Mouse (Mus musculus): ENCODE measurements around the gene Fcgbp. TPM values are rescaled to one million over a fixed set of nuclear protein-coding genes. Genes with fewer than 3 reads are reported as not detected.

Gene Fcgbp
- 0.12 TPM in 1 of 2 replicates, not detected in the other for polyA plus RNA-seq (2015; fragmentation: Nextera tagmentation; extraction: Ambion mirVana)

DNA sequence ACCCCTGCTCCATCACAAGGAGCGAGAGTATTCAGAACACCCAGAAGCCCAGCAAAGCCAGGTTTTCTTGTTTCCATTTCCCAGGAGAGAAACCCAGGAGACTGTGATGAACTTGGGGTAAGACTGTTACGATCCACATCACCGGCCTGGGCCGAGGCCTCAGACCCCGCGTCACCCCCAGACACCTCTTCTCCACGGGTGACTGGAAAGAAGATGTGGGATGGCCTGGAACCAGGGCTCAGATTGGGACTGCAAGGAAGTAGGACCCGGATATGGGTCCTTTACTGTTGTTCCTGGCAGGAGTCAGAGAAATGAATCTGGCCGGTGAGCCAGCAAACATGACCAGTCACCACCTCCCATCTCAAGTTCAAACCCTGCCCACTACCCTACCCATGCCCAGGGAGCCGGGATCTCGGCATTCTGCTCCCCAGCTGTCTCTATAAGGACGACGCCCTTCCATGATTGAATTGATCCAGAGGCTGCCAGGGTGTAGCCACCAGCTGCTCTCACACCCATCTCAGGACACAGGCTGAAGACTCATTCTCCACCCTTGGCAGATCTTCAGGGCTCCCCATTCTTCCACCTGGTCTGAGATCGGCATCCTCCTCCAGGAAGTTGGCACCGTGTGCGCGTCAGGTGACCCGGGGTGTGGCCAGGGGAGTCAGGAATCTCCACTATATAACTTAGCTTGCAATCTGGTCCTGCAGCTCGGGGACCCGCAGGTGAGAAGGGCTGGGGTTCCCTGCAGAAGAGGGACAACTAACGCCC lies at the start of gene Fcgbp:
TSS of gene Fcgbp (plus strand) at position 706 of the 768 bp plus-strand sequence.
- DNase-seq (no peak), ATAC-seq (no peak)
- no peak for TF ChIP-seq CTCF (IDR thresholded peaks at IDR 0.05; ENCODE audit: low read depth)
- no peak for TF ChIP-seq EP300 (IDR thresholded peaks at IDR 0.05; ENCODE audit: low read depth)
- Histone ChIP-seq H3K9me3 (ENCODE audit: low read length) (no peaks in the 10 kb centered on the region), H3K36me3 (replicated peaks; ENCODE audit: insufficient read depth, low read length) (no peaks in the 10 kb centered on the region), H3K27me3 (ENCODE audit: insufficient read depth, low read length) (no peaks in the 10 kb centered on the region), H3K4me2 (ENCODE audit: low read depth, low read length) (no peak within 1 kb of the TSS), H3K9ac (replicated peaks) (no peak within 1 kb of the TSS), H3K4me3 (ENCODE audit: low read depth, low read length) (no peak within 1 kb of the TSS), H3K4me1 (ENCODE audit: insufficient read depth) (no peaks in the 10 kb centered on the region), H3K27ac (ENCODE audit: low read depth) (no peak within 1 kb of the TSS)
- 79% methylated on average over 21 of the region's 21 CpGs for WGBS (ENCODE audit: insufficient replicate concordance)

DNA sequence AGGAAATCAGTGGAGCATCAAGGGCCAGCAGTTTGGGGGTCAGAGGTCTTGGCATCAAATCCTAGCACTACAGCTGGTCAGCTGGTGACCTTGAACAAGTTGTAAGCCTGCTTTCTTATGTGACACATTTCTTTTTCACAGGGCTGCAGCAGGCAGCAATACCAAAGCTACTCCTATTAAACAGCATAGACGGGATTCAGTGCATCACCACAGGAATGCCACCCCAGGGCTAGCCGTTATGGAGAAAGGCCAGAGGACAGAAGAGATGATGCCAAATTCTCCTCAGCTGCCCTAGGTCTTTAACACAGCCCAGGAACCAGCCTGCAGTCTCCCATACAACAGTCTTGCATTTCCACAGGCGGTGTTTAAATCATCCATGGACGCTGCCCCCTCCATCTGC lies 26.5 kb upstream of the Fcgbp start:
- no peak for TF ChIP-seq EP300 (IDR thresholded peaks at IDR 0.05; ENCODE audit: low read depth)
- Histone ChIP-seq H3K9me3 (ENCODE audit: low read length) (no peaks in the 10 kb centered on the region), H3K4me3 (ENCODE audit: low read depth, low read length) (no peak overlapping the region), H3K4me1 (ENCODE audit: insufficient read depth) (peaks cover 10% of the 10 kb centered on the region), H3K27ac (ENCODE audit: low read depth) (no peak overlapping the region), H3K4me2 (ENCODE audit: low read depth, low read length) (no peak overlapping the region), H3K27me3 (ENCODE audit: insufficient read depth, low read length) (no peaks in the 10 kb centered on the region), H3K36me3 (replicated peaks; ENCODE audit: insufficient read depth, low read length) (peaks cover 75% of the 10 kb centered on the region), H3K9ac (replicated peaks) (no peak overlapping the region)
- DNase-seq = no peak
- no peak for ATAC-seq
- 92% methylated on average over 4 of the region's 4 CpGs for WGBS (ENCODE audit: insufficient replicate concordance)

DNA sequence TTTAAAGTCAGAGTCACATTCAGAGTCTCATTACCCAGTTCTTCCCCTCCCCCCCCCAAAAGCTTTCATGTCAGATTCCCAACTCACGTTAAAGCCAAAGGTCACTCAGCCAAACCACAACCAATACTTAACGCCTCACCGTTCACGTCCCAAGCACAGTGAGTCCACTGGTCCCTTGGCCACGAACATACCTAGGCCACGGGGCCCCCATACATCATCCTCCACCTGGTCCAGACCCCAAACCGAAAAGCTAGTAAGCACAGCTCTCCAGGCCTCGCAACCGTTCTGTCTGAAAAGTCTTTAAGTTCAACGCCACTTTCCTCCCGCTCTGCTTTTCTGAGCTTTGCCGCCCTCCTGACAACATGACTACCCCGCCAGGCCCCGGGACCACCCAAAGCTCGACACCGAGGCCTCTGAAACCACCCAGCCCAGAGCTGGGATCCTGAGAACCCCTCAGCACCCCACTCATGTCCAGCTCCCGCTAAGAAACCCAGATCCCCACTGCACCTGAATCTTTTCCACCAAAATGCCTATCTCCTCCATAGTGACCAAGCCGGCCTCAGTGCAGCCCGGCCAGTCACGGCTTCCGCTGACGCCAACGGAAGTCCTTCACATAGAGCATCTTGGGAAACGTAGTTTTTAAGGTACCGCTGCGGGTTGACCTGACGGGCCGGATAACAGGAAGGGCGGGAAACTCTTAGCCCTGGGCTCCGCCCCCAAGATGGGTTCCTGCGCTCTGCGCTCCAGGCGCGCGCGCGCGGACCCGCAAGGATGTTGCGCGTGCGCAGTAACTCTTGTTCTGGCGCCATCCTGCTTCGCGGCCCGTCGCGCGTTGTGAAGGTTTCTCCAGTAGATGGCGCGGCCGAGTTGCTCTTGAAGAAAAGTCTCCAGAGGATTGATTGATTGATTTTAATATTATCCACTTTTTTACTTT lies 21.3 kb upstream of the Fcgbp start, which contains the start of gene Psmc4:
TSS of gene Psmc4 (minus strand) at position 626 of the 934 bp plus-strand sequence.
- Histone ChIP-seq H3K4me3 (ENCODE audit: low read depth, low read length) (peak within 1 kb of the TSS; percentile 80), H3K27me3 (ENCODE audit: insufficient read depth, low read length) (no peaks in the 10 kb centered on the region), H3K4me2 (ENCODE audit: low read depth, low read length) (peak within 1 kb of the TSS; percentile 87), H3K36me3 (replicated peaks; ENCODE audit: insufficient read depth, low read length) (peaks cover 36% of the 10 kb centered on the region), H3K9ac (replicated peaks) (peak within 1 kb of the TSS; percentile 87), H3K27ac (ENCODE audit: low read depth) (peak within 1 kb of the TSS; percentile 77), H3K4me1 (ENCODE audit: insufficient read depth) (peaks cover 12% of the 10 kb centered on the region), H3K9me3 (ENCODE audit: low read length) (no peaks in the 10 kb centered on the region)
- TF ChIP-seq EP300 (IDR thresholded peaks at IDR 0.05; ENCODE audit: low read depth) = peak; percentile 72
- peak; percentile 90 for TF ChIP-seq CTCF (IDR thresholded peaks at IDR 0.05; ENCODE audit: low read depth)
- DNase-seq (peak; percentile 97), ATAC-seq (peak; percentile 95)
- under 1% methylated on average over 52 of the region's 52 CpGs for WGBS (ENCODE audit: insufficient replicate concordance)

DNA sequence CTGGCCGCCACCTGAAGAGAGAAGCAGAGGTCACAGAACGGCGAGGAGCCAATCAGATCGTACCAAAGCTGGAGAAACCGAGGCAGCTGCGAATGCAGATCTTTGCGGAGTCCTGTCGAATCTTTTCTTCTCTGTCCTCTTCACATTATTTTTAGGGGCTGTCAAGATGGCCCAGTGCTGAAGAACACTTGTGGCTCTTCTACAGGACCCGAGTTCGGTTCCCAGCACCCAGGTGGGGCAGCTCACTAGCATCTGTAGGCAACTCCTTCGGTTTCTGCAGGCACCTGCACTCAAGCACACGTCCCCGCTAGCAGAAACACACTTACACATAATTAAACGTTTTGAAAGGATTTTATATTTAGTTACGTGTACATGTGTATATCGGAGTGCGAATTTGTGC lies 20.5 kb upstream of the Fcgbp start:
- H3K36me3 ChIP-seq (replicated peaks; ENCODE audit: insufficient read depth, low read length) = peaks cover 31% of the 10 kb centered on the region
- no peak overlapping the region for H3K9ac ChIP-seq (replicated peaks)
- H3K4me2 ChIP-seq (ENCODE audit: low read depth, low read length) = peak overlapping the region; percentile 30; the same call in 1 of the 2 replicates
- DNase-seq (no peak), ATAC-seq (no peak)
- TF ChIP-seq EP300 (IDR thresholded peaks at IDR 0.05; ENCODE audit: low read depth) = no peak
- TF ChIP-seq CTCF (IDR thresholded peaks at IDR 0.05; ENCODE audit: low read depth) = no peak
- peaks cover 12% of the 10 kb centered on the region for H3K4me1 ChIP-seq (ENCODE audit: insufficient read depth)
- H3K9me3 ChIP-seq (ENCODE audit: low read length) = no peaks in the 10 kb centered on the region
- H3K27me3 ChIP-seq (ENCODE audit: insufficient read depth, low read length) = no peaks in the 10 kb centered on the region
- WGBS (ENCODE audit: insufficient replicate concordance) = 59% methylated on average over 17 of the region's 17 CpGs
- no peak overlapping the region for H3K27ac ChIP-seq (ENCODE audit: low read depth)
- peak overlapping the region; percentile 80; the same call in 1 of the 2 replicates for H3K4me3 ChIP-seq (ENCODE audit: low read depth, low read length)

DNA sequence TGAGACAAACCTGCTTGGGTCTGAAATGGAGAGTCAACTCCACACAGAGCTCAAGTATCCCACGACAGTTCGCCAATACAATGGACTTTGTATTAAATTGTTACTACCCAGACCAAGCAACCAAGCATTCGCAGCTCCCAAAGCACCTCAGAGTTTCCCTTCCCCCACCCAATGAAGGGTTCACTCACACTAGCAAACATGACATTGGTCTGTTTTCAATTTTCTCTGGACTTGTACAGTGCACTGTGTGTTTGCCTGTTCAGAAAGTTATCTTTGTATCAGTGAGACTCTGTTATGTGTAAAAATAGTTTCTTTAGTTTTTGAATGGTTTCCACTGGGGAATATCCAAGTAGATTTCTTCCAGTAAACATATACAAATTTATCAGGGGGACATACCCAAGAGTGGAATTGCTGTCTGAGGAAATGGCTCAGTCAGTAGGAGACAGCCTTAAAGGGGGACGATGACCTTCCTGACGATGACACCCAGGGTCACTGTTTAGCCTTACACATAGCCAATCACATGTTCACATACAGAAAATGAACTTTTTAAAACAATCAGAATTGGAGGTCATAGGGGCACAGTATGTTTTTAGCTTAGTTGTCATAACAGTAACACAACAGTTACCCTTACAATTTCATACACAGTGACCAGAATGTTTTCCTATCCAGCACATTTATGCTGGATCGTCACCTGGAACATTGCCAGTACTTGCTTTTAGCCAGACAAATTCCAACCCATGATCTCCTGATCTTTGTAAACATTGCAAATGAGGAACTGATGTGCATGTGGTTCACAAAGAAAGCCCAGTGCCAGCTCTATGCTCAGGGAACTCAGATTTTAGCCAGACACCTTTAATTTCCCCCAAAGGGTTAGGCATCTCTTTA lies 17.7 kb upstream of the Fcgbp start:
- peak overlapping the region; percentile 73 for H3K27ac ChIP-seq (ENCODE audit: low read depth)
- peak; percentile 30 for ATAC-seq
- 58% methylated on average over 6 of the region's 6 CpGs for WGBS (ENCODE audit: insufficient replicate concordance)
- H3K9me3 ChIP-seq (ENCODE audit: low read length) = no peaks in the 10 kb centered on the region
- no peak overlapping the region for H3K9ac ChIP-seq (replicated peaks)
- TF ChIP-seq CTCF (IDR thresholded peaks at IDR 0.05; ENCODE audit: low read depth) (no peak), EP300 (IDR thresholded peaks at IDR 0.05; ENCODE audit: low read depth) (peak; percentile 19; the same call in 1 of the 2 replicates)
- no peak overlapping the region for H3K4me2 ChIP-seq (ENCODE audit: low read depth, low read length)
- no peak overlapping the region for H3K4me3 ChIP-seq (ENCODE audit: low read depth, low read length)
- H3K27me3 ChIP-seq (ENCODE audit: insufficient read depth, low read length) = no peaks in the 10 kb centered on the region
- H3K36me3 ChIP-seq (replicated peaks; ENCODE audit: insufficient read depth, low read length) = peaks cover 6% of the 10 kb centered on the region
- DNase-seq = peak; percentile 47
- peaks cover 12% of the 10 kb centered on the region for H3K4me1 ChIP-seq (ENCODE audit: insufficient read depth)

Data from liver, postnatal 0 days (tissue).